Mouse (Mus musculus) left cerebral cortex, adult 8-10 months (tissue): Measurements from ENCODE around the gene Ugt1a8. TPM values are rescaled to one million over a fixed set of nuclear protein-coding genes. Genes with fewer than 3 reads are reported as not detected.

Experiments used
- DNase-seq, 2 experiments: peaks; one replicate each; pipeline ENCODE4 v3.0.0; 2022; ENCODE audit warnings: low spot score in 2 of 2
- total RNA-seq, 4 experiments: library from RNA; stranded (reverse); gene quantifications; 2 replicates each; pipeline ENCODE4 v1.2.4; 2022

Ugt1a8 gene
- total RNA-seq, 4 experiments from 2014 or later = not detected

GRCm38 (mm10) chr1:88179657-88180056 lies 92.0 kb downstream of the Ugt1a8 start:
- no peak for DNase-seq

- DNase-seq = no peak
Observed at GRCm38 (mm10) chr1:88186325-88186935, 98.8 kb downstream of the Ugt1a8 start.

DNA sequence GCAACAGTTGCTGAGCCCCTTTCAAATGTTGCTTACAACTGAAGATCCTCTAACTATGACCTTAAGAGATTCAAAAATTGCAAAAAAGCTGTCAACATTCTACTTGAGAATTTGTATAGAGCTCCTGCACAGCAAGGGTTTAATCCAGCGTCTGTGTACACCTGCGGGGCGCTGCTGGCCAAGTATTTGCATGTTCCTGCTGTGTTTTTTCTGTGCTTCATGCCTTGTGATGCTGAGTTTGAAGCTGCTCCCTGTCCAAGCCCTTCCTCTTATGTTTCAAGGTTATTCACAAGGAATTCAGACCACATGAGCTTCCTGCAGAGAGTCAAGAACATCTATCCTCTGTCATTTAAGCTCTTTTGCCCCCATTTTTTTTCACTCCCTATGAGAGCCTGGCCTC lies 104.5 kb downstream of the Ugt1a8 start:
- no peak for DNase-seq

- DNase-seq = no peak
Observed at GRCm38 (mm10) chr1:88195687-88196086, 108.1 kb downstream of the Ugt1a8 start.

- no peak for DNase-seq
Observed at GRCm38 (mm10) chr1:88197443-88197842, 109.8 kb downstream of the Ugt1a8 start.

- DNase-seq = no peak
Observed at GRCm38 (mm10) chr1:88199996-88200395, 112.4 kb downstream of the Ugt1a8 start.

DNA sequence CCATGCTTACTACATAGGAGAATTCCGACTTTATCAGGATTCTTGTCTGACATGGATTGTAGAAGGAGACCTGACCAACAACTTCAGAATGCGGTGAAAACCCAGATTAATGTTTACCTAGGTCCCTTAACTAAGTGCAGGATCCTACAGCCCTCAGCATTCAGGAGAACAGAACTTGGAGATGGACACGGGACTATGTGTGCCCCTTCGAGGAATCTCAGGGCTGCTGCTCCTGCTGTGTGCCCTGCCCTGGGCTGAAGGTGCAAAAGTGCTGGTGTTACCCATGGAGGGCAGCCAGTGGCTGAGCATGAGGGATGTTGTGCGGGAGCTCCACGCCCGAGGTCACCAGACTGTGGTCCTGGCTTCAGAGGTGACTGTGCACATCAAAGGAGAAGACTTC lies 112.8 kb downstream of the Ugt1a8 start, which contains the start of gene Ugt1a2:
Gene Ugt1a2, plus strand, starts transcription at position 146 of the 400 bp plus-strand sequence.
- DNase-seq = no peak

GRCm38 (mm10) chr1:88205294-88205922 lies 117.8 kb downstream of the Ugt1a8 start, which contains the start of gene Dnajb3:
Dnajb3 (minus strand) TSS chr1:88205782.
- DNase-seq = peak; percentile 73 to 79

DNA sequence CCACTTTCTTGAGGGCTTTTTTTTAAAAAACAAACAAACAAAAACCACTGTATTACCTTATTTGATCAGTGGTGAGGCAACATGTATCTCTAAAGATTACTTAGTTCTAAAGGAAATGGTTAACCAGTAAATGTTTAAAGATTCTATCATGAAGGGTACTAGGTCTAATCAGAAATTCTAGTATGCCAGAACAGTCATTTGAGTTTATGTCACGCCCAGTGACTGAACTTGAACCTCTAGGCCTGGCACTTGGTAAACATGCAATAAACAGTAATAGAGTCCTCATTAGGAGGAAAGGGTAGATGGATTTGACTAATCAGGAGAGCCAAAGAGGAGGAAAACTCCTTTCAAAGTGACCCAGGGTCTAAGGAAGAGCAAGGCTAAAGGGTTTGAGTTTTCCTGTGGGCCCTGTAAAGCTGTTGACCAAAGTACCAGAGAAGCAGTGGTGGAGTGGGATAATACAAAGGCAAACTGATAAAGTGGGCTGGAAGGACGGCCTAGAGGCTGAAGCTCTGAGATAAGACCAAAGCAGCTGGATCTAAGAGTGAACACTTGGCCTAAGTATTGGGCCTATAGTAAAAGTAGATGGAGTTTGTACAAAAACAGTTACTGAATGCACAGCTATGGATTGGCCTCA lies 119.3 kb downstream of the Ugt1a8 start:
- no peak for DNase-seq

- no peak for DNase-seq
Observed at GRCm38 (mm10) chr1:88211812-88212211, 124.2 kb downstream of the Ugt1a8 start, which contains the start of gene Ugt1a1. Ugt1a1 (plus strand) TSS chr1:88211959.

GRCm38 (mm10) chr1:88212341-88213045 lies 124.9 kb downstream of the Ugt1a8 start:
- DNase-seq = no peak

DNA sequence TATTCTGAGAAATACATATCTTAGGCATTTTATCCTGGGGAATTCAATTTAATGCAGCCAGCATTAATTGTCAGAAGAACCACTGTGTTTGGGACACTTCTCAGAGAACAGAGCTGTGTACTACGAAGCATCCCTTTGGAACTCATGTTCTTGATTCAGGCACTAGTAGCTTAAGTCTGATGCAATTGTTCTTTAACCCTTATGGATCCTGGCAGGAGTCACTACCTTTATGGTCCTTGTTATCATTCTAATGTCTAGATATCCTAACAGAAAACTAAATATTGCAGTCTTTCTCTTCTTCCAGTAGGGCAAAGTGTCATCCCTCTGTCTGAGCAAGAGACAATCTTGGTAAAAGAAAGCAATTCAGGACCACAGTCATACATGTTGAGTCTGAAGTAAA lies 125.4 kb downstream of the Ugt1a8 start:
- no peak for DNase-seq

- no peak for DNase-seq
Observed at GRCm38 (mm10) chr1:88213766-88214461, 126.3 kb downstream of the Ugt1a8 start.

GRCm38 (mm10) chr1:88214462-88214952 lies 126.9 kb downstream of the Ugt1a8 start:
- no peak for DNase-seq

DNA sequence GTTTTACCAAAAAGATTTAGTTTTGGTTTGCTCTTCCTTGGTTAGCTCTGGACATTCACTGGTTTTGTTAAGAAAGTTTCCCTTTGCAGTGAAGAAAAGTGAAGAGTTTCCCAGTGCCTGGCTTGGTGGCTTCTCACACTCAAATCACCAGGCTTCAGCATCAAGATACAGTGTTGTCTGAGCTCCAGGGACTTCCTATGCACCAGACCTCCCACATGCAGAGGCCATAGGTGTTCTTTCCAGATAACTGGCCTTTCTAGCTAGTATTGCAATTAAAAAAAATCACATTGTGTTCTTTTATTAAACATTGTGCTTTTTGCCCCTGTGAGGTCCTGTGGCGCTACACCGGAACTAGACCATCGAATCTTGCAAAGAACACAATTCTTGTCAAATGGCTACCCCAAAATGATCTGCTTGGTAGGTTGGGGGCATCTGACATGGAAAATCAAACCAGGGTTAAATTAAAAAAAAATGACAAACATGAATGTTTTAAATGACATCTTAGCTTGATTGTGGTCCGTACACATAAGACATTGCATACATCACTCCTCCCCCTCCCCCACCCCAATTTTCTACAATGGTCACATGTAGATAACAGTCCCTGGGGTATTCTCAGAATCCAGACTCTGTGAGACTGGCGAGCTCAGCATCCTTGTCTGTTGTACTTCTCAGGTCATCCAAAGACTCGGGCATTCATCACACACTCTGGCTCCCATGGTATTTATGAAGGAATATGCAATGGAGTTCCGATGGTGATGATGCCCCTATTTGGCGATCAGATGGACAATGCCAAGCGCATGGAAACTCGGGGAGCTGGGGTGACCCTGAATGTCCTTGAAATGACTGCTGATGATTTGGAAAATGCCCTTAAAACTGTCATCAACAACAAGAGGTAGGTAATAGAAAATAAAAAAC lies 128.1 kb downstream of the Ugt1a8 start:
- DNase-seq = no peak

GRCm38 (mm10) chr1:88216551-88216950 lies 128.9 kb downstream of the Ugt1a8 start:
- no peak for DNase-seq

GRCm38 (mm10) chr1:88217144-88217543 lies 129.5 kb downstream of the Ugt1a8 start:
- no peak for DNase-seq

DNA sequence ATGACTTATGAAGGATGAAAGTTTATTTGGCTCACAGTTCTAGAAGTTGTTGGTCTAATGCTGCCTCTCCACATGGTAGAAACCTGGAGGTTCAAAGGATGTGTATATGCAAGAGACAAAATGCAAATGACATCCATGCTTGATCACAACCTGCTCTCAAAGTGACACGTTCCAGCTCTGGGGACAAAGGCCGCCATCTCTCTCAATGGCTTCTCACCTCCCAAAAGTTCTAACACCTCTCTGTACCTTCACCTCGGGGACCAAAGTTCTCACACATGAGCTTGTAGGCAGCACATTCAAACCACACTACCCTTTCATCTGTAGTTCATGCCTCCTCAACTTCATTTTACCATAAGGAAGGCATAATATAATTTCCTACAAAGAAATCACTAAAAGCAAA lies 130.0 kb downstream of the Ugt1a8 start:
- DNase-seq = no peak

- no peak for DNase-seq
Observed at GRCm38 (mm10) chr1:88218051-88218450, 130.4 kb downstream of the Ugt1a8 start.

GRCm38 (mm10) chr1:88218591-88218990 lies 131.0 kb downstream of the Ugt1a8 start:
- no peak for DNase-seq
